Mouse (Mus musculus) ES-Bruce4 (cell line): ENCODE data around the gene Ccl17.

Experiments used
- CTCF ChIP-seq: IDR thresholded peaks from one replicate; pipeline ENCODE4 v1.8.1; 2011; ENCODE audit warnings: low read depth, low read length
- POLR2A ChIP-seq: IDR thresholded peaks from one replicate; pipeline ENCODE4 v1.8.1; 2011; ENCODE audit warnings: low read length; ENCODE audit not compliant: insufficient read depth

DNA sequence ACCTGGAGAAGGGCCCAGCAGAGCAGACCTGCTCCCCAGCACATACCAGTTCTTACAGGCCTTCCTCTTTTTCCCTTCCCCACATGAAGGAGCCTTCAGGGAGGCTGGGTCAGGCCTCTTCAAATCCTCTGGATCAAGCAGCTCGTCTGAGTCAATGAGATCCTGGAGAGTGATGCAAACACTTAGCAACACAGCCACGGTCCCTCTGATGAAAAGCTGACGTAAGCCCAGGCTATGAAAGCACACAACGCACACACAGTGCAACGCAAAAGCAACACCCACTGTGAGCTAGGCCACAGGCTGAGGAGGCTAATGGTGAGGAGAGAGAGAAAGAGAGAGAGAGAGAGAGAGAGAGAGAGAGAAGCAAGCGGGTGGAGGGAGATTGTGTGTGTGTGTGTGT lies 14.9 kb downstream of the Ccl17 start:
- no peak for TF ChIP-seq POLR2A
- no peak for TF ChIP-seq CTCF
